Mouse (Mus musculus) midbrain, embryonic 13.5 days (tissue): ENCODE measurements at regions not wholly inside any gene's neighbourhood (a gene's known extent, or its start where the extent isn't known, plus 50 kb on each side); places are given as distances from the start of the nearest gene placed in this dataset.
"Not testable (repeated sequence)": the region's sequence is repeated elsewhere in the genome, so short reads cannot be mapped to it uniquely, and the experiment has no call there.

Experiments used
- ATAC-seq: fragments of 200-750 bp; cut with Nextera tagmentation; 2 replicates; pipeline ENCODE4 v1.8.0; 2017; ENCODE audit warnings: mild to moderate bottlenecking, moderate TSS enrichment, moderate library complexity
- H3K27ac ChIP-seq: fragments of 300-500 bp; sonication (generic); 2 replicates; pipeline ENCODE4 v1.5.1; 2015; ENCODE audit warnings: inconsistent platforms, mild to moderate bottlenecking, moderate library complexity
- H3K27me3 ChIP-seq: fragments of 300-500 bp; sonication (generic); 2 replicates; pipeline ENCODE4 v1.6.1; 2015; ENCODE audit warnings: mild to moderate bottlenecking, inconsistent platforms
- H3K36me3 ChIP-seq: fragments of 300-500 bp; sonication (generic); 2 replicates; pipeline ENCODE4 v1.6.1; 2015; ENCODE audit warnings: mild to moderate bottlenecking, inconsistent platforms
- H3K4me1 ChIP-seq: fragments of 300-500 bp; sonication (generic); replicated peaks from 2 replicates; pipeline ENCODE4 v1.6.1; 2015; ENCODE audit warnings: inconsistent platforms
- H3K4me2 ChIP-seq: fragments of 300-500 bp; sonication (generic); replicated peaks from 2 replicates; pipeline ENCODE4 v1.6.1; 2015; ENCODE audit warnings: moderate library complexity, mild to moderate bottlenecking, inconsistent platforms
- H3K4me3 ChIP-seq: fragments of 300-500 bp; sonication (generic); replicated peaks from 2 replicates; pipeline ENCODE4 v1.5.1; 2015; ENCODE audit warnings: mild to moderate bottlenecking, inconsistent platforms
- H3K9ac ChIP-seq: fragments of 300-500 bp; sonication (generic); replicated peaks from 2 replicates; pipeline ENCODE4 v1.6.1; 2015; ENCODE audit warnings: mild to moderate bottlenecking, inconsistent platforms
- H3K9me3 ChIP-seq: fragments of 300-500 bp; sonication (generic); 2 replicates; pipeline ENCODE4 v1.6.1; 2016; ENCODE audit warnings: mild to moderate bottlenecking, inconsistent platforms
- WGBS: fragments of 180-500 bp; shearing (Covaris S2); methylation state at CpG from one replicate; pipeline ENCODE4 v1.1.7; 2015; 5-methylcytosine and 5-hydroxymethylcytosine counted together

DNA sequence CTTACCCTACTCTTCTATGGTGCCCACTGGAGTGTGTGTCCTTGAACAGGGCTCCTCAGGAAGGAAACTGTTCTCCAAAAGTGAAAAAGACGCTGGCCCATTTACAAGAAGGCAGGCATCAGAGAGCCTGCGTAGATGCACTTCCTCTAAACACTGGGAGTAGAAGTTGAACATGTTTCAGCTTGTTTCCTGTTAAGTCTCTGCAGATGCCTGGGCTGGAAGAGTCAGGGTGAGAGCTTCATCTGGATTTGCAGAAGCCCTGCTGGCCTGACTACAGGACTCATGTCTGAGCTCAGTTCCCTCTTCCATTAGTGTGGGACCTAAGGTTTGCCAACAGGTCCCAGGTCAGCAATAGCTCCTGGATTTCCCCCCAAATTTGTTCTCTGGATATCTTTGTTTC is 54.7 kb upstream of the Nlrp1b start:
- Histone ChIP-seq H3K4me2 (no peak overlapping the region), H3K9me3 (no peaks in the 10 kb centered on the region), H3K27ac (no peak overlapping the region), H3K9ac (no peak overlapping the region), H3K36me3 (no peaks in the 10 kb centered on the region), H3K4me1 (no peaks in the 10 kb centered on the region), H3K4me3 (no peak overlapping the region), H3K27me3 (no peaks in the 10 kb centered on the region)
- ATAC-seq = no peak
- WGBS = 82% methylated on average over 2 of the region's 2 CpGs

- H3K36me3 ChIP-seq, H3K27ac ChIP-seq, H3K4me2 ChIP-seq, H3K27me3 ChIP-seq, H3K4me3 ChIP-seq, H3K9me3 ChIP-seq, H3K4me1 ChIP-seq, ATAC-seq, H3K9ac ChIP-seq: not testable (repeated sequence)
Measured at GRCm38 (mm10) chr11:71288243-71288642, 57.7 kb upstream of the Nlrp1b start.

DNA sequence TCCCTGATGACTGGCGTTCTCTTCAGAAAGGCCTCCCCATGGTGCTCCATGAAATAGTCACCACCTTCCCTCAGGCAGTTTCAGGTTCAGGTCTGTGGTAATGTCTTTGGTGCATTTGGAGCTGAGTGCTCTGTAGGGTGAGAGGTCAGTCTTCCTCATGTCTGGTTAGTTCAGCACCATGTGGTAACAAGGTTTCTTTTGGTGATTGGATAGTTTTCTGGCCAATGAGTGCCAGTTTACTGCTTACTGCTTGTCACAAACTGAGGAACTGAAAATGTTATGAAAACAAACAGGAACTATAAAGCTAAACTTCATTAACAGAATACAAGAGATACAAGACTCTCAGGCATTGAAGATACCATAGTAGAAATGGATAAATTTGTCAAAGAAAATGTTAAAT is 59.0 kb upstream of the Nlrp1b start:
- Histone ChIP-seq H3K27ac (no peak overlapping the region), H3K4me2 (no peak overlapping the region), H3K9me3 (no peaks in the 10 kb centered on the region), H3K9ac (no peak overlapping the region), H3K4me1 (no peaks in the 10 kb centered on the region), H3K36me3 (no peaks in the 10 kb centered on the region), H3K27me3 (no peaks in the 10 kb centered on the region), H3K4me3 (no peak overlapping the region)
- 89% methylated on average over 1 of the region's 1 CpGs for WGBS
- no peak for ATAC-seq

- no peak overlapping the region for H3K27ac ChIP-seq
- no peaks in the 10 kb centered on the region for H3K27me3 ChIP-seq
- no peak overlapping the region for H3K4me2 ChIP-seq
- H3K9me3 ChIP-seq = no peaks in the 10 kb centered on the region
- H3K4me1 ChIP-seq = no peaks in the 10 kb centered on the region
- ATAC-seq = no peak
- no peak overlapping the region for H3K4me3 ChIP-seq
- no peaks in the 10 kb centered on the region for H3K36me3 ChIP-seq
- WGBS = 87% methylated on average over 1 of the region's 1 CpGs
- no peak overlapping the region for H3K9ac ChIP-seq
Measured at GRCm38 (mm10) chr11:71299479-71299878, 68.9 kb upstream of the Nlrp1b start.

GRCm38 (mm10) chr11:71323439-71323838 is 92.9 kb upstream of the Nlrp1b start:
- Histone ChIP-seq H3K4me2 (no peak overlapping the region), H3K4me3 (no peak overlapping the region), H3K27me3 (no peaks in the 10 kb centered on the region), H3K36me3 (no peaks in the 10 kb centered on the region), H3K9me3 (no peaks in the 10 kb centered on the region), H3K4me1 (no peaks in the 10 kb centered on the region), H3K27ac (no peak overlapping the region), H3K9ac (no peak overlapping the region)
- no peak for ATAC-seq
- WGBS = 33% methylated on average over 1 of the region's 1 CpGs

DNA sequence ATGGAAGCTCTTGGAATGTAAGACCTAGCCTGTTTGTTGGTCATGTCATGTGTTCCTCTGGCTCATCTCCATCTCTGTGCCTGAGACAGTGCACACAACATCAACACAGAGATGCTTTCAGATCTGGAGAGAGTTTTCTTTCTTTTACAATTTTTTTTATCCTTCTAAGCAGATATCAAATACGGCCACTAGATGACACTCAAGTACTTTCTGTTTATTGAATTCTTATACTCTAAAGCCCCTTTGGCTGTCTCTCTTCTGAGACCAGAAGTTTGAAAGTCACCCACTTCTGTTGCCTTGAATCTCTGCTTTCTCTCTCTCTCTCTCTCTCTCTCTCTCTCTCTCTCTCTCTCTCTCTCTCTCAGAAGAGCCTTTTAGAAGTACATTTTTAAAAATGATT is 106.9 kb upstream of the Nlrp1b start:
- Histone ChIP-seq H3K36me3 (no peaks in the 10 kb centered on the region), H3K4me1 (no peaks in the 10 kb centered on the region), H3K27ac (no peak overlapping the region), H3K9ac (no peak overlapping the region), H3K27me3 (no peaks in the 10 kb centered on the region), H3K4me3 (no peak overlapping the region), H3K9me3 (no peaks in the 10 kb centered on the region), H3K4me2 (no peak overlapping the region)
- no peak for ATAC-seq
- WGBS = 2% methylated on average over 1 of the region's 1 CpGs

- no peaks in the 10 kb centered on the region for H3K9me3 ChIP-seq
- 31% methylated on average over 3 of the region's 3 CpGs for WGBS
- no peaks in the 10 kb centered on the region for H3K36me3 ChIP-seq
- H3K27ac ChIP-seq = no peak overlapping the region
- H3K4me2 ChIP-seq = no peak overlapping the region
- no peak overlapping the region for H3K9ac ChIP-seq
- peak; percentile 50; the same call in 1 of the 2 replicates for ATAC-seq
- no peaks in the 10 kb centered on the region for H3K27me3 ChIP-seq
- no peak overlapping the region for H3K4me3 ChIP-seq
- H3K4me1 ChIP-seq = no peaks in the 10 kb centered on the region
Measured at GRCm38 (mm10) chr11:71346024-71346423, 115.5 kb upstream of the Nlrp1b start.

GRCm38 (mm10) chr11:71357089-71357488 is 126.6 kb upstream of the Nlrp1b start:
- Histone ChIP-seq H3K4me1 (no peaks in the 10 kb centered on the region), H3K9me3 (no peaks in the 10 kb centered on the region), H3K36me3 (no peaks in the 10 kb centered on the region), H3K4me2 (no peak overlapping the region), H3K27me3 (no peaks in the 10 kb centered on the region), H3K4me3 (no peak overlapping the region), H3K9ac (no peak overlapping the region), H3K27ac (no peak overlapping the region)
- no peak for ATAC-seq
- WGBS = 36% methylated on average over 3 of the region's 3 CpGs

GRCm38 (mm10) chr11:71360856-71361255 is 130.3 kb upstream of the Nlrp1b start:
- no peak overlapping the region for H3K4me3 ChIP-seq
- H3K27ac ChIP-seq = no peak overlapping the region
- no peaks in the 10 kb centered on the region for H3K9me3 ChIP-seq
- H3K4me2 ChIP-seq = no peak overlapping the region
- H3K27me3 ChIP-seq = no peaks in the 10 kb centered on the region
- no peaks in the 10 kb centered on the region for H3K36me3 ChIP-seq
- no peaks in the 10 kb centered on the region for H3K4me1 ChIP-seq
- H3K9ac ChIP-seq = no peak overlapping the region
- WGBS = 69% methylated on average over 5 of the region's 5 CpGs
- no peak for ATAC-seq

GRCm38 (mm10) chr11:71371871-71372270 is 141.3 kb upstream of the Nlrp1b start:
- Histone ChIP-seq H3K4me2 (no peak overlapping the region), H3K9ac (no peak overlapping the region), H3K4me3 (no peak overlapping the region), H3K27me3 (no peaks in the 10 kb centered on the region), H3K4me1 (no peaks in the 10 kb centered on the region), H3K27ac (no peak overlapping the region), H3K9me3 (no peaks in the 10 kb centered on the region), H3K36me3 (no peaks in the 10 kb centered on the region)
- 71% methylated on average over 5 of the region's 5 CpGs for WGBS
- no peak for ATAC-seq

DNA sequence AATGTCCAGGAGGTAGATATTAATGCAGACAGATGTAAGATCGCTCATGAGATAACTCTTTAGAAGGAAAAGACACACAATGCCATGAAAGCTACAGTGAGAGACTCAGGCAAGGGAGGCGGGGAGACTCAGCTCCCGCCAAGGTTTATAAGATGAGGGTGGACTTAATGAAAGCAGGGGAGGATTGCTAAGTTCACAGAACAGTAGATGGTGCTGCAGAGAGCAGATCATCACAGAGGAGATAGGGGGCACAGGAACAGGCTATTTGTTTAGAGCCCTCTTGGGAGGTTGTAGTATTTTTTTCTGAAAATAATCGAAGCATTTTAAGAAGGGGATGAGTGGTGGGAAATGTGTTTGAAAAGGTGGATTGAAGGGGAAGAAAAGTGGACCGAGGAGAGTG is 144.6 kb upstream of the Nlrp1b start:
- WGBS = 75% methylated on average over 5 of the region's 5 CpGs
- Histone ChIP-seq H3K4me3 (no peak overlapping the region), H3K36me3 (no peaks in the 10 kb centered on the region), H3K4me2 (no peak overlapping the region), H3K9ac (no peak overlapping the region), H3K27ac (no peak overlapping the region), H3K27me3 (no peaks in the 10 kb centered on the region), H3K9me3 (no peaks in the 10 kb centered on the region), H3K4me1 (no peaks in the 10 kb centered on the region)
- ATAC-seq = no peak

DNA sequence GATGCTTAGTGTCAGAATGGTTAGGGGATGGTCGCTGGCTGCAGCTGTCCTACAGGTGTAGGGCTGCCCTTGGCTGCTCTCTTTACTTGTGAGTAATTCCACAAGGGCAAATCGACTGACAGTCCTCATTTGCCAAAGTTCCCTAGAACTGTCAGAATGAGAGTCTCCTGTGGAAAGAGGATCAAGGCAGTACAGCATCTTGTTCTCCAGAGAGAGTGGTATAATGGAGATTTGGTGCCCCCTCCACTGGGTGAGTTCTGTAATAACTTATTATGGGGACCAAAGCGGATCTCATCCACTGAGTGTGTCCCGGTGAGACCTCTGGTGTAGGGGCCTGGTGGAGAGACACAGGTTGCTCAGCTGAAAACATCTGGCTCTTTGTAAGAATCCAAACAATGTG is 157.9 kb upstream of the Nlrp1b start:
- Histone ChIP-seq H3K4me3 (no peak overlapping the region), H3K36me3 (no peaks in the 10 kb centered on the region), H3K9ac (no peak overlapping the region), H3K9me3 (no peaks in the 10 kb centered on the region), H3K4me1 (peaks cover 23% of the 10 kb centered on the region), H3K27me3 (no peaks in the 10 kb centered on the region), H3K4me2 (no peak overlapping the region), H3K27ac (no peak overlapping the region)
- 68% methylated on average over 4 of the region's 4 CpGs for WGBS
- no peak for ATAC-seq

- Histone ChIP-seq H3K9ac (peak overlapping the region; percentile 30; the same call in 1 of the 2 replicates), H3K4me1 (peaks cover 23% of the 10 kb centered on the region), H3K27me3 (no peaks in the 10 kb centered on the region), H3K9me3 (no peaks in the 10 kb centered on the region), H3K4me3 (no peak overlapping the region; the same call in 1 of the 2 replicates), H3K4me2 (peak overlapping the region; percentile 40), H3K27ac (peak overlapping the region; percentile 67), H3K36me3 (no peaks in the 10 kb centered on the region)
- ATAC-seq = peak; percentile 94
- 5% methylated on average over 7 of the region's 7 CpGs for WGBS
Measured at GRCm38 (mm10) chr11:71389659-71390058, 159.1 kb upstream of the Nlrp1b start.
